Mouse (Mus musculus): ENCODE results near the gene Cd38.

DNA sequence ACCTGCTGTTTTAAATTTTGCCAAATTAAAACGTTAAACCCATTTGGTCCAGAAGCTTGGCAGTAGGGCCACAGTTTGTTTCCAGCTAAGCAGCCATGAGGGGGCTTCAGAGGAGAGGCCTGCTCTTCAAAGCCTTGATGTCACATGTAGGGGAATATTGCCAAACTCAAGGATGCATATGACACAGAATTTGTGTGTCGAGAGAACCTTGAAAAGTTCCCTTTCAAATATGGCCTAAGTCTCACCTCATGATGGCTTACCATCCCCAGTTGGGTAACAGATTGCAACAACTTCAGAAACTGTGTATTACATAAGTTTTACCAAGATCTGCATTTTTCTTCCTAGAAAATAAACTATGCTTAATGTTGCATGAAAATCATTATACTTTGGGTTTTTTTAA is 41.5 kb upstream of the Cd38 start:
- TF ChIP-seq CTCF (IDR thresholded peaks at IDR 0.05; ENCODE audit: control insufficient read depth, insufficient read depth, insufficient replicate concordance, low read depth, low read length): no peak
- TF ChIP-seq POLR2A (IDR thresholded peaks at IDR 0.05; ENCODE audit: control insufficient read depth, low read depth, low read length): no peak

Data from testis, adult 2 months (tissue).